Mouse (Mus musculus) layer of hippocampus, postnatal 25 days (tissue): ENCODE results near the gene Npepps. TPM values are rescaled to one million over a fixed set of nuclear protein-coding genes. Genes with fewer than 3 reads are reported as not detected.
A peak's percentile ranks its signal among the peaks of the same experiment; 100 is the strongest.

ENCODE experiments used
- DNase-seq, 2 experiments: peaks; one replicate each; pipeline ENCODE4 v3.0.0; 2022; ENCODE audit warnings: mixed read lengths in 2 of 2, low spot score in 1 of 2; ENCODE audit errors: extremely low spot score in 1 of 2
- total RNA-seq, 2 experiments: library from RNA; stranded (reverse); gene quantifications; 2 replicates each; pipeline ENCODE4 v1.2.3; 2021

The Npepps gene
- total RNA-seq, 2 experiments from 2014 or later: 130 to 144 TPM

- DNase-seq: no peak
These were observed 91.8 kb downstream of the Npepps start for GRCm38 (mm10) chr11:97188643-97188955.

- DNase-seq: peak; percentile 86 to 95
These were observed 92.4 kb downstream of the Npepps start, which contains the start of gene Kpnb1 for GRCm38 (mm10) chr11:97187764-97188642. Gene Kpnb1 (minus strand): TSS chr11:97187881.

GRCm38 (mm10) chr11:97186947-97187763 is 93.3 kb downstream of the Npepps start:
- peak; percentile 93 to 95 for DNase-seq

DNA sequence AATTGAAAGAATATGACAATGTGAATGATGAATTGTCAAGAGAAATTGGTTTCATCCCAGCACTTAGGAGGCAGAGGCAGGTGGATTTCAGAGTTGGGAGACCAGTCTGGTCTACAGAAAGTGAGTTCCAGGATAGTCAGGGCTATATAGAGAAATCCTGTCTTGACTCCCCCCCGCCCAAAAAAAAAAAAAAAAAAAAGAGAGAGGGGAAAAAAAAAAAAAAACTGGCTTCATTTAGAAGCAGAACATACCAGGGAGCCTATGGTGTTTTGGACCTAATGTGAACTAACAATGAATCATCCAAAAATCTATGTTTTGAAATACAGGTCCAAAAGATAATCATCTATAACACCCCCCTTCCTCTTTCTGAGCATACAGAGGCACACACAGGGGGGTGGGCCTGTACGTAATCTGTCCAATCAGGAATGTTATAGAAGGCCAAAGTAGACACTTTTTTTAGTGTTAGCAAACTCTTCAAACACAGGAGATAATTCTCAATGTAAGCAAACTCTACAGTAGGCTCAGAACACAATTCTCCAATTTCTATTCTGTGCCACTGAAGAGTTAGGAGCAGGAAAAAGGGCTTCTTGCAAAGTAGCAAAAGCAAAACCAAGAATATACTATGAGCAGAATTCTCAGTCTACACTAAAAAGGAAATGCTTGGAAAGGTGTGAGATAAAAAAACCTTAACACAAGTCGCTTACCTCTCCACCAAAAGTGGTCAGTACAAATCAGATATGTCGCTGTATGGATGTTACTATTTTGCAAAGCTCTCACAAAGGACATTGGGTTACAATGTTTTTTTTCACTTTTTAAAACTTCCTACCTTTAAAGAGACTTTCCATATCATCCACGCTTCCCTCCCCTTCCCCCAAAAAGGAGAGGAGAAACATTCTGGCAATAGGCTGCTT is 94.5 kb downstream of the Npepps start:
- no peak for DNase-seq

DNA sequence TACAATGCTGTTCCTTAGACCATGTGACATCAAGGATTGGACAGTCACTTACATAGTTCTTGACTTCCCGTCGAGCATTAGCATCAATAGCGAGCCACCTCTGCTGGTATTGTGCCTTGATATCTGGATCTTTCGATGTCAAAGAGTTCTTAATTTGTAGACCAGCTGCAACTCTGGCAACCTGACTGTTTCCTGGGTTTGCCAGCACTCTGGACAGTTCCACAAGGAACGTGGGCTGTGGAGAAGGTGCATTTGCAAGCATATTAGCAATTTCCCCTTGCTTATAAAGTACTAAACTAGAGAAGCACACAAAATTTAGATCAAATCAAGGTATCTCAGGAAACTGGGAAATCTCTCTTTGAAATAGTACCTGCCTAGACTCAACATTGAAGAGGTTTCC is 95.6 kb downstream of the Npepps start:
- DNase-seq: no peak

DNA sequence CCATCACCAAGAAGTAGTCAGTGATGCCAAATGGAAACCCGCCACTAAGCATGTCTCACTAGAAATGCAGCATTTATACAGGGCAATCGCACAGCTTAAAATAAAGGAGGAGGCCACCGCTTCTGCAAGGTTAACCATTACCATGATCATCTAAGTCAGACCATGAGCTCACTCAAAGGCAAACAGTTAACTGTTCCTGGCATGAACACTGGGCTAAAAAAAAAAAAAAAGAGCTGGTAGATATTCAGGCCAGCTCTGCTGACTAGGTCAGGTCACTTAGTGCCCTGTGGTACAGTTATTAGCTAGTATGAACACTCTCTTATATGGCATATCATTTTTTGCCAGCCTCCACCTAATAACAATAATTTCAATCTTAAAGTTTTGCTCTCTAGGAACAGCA is 98.0 kb downstream of the Npepps start:
- DNase-seq: no peak

- no peak for DNase-seq
These were observed 99.4 kb downstream of the Npepps start for GRCm38 (mm10) chr11:97181061-97181460.

GRCm38 (mm10) chr11:97178198-97178597 is 102.2 kb downstream of the Npepps start:
- no peak for DNase-seq

- peak in 1 of 2 experiments; percentile 42 for DNase-seq
These were observed 103.6 kb downstream of the Npepps start for GRCm38 (mm10) chr11:97176851-97177250.

- DNase-seq: peak in 1 of 2 experiments; percentile 43
These were observed 104.9 kb downstream of the Npepps start for GRCm38 (mm10) chr11:97175499-97175898.

GRCm38 (mm10) chr11:97160341-97160740 is 120.1 kb downstream of the Npepps start:
- DNase-seq: no peak

- DNase-seq: no peak
These were observed 123.4 kb downstream of the Npepps start for GRCm38 (mm10) chr11:97156999-97157398.

Other genes with a start within 250 kb of the Npepps start
- 1 to 10 TPM in 1 of 2 experiments, under 1 TPM in 1; 0.74 to 1.0 TPM for gene Lrrc46, start 239.2 kb downstream of the Npepps start, total RNA-seq
- 10 to 100 TPM; 76.3 to 83.6 TPM for gene Mrpl10, start 239.1 kb downstream of the Npepps start, total RNA-seq
- 10 to 100 TPM; 15.8 to 16.5 TPM for gene Osbpl7, start 230.0 kb downstream of the Npepps start, total RNA-seq
- gene Tbx21, start 165.3 kb downstream of the Npepps start, total RNA-seq: under 1 TPM in 1 of 2 experiments, not detected in 1; 0.10 TPM
- 10 to 100 TPM; 75.8 to 82.0 TPM for gene Tbkbp1, start 129.1 kb downstream of the Npepps start, total RNA-seq
- gene Kpnb1, start 92.8 kb downstream of the Npepps start, total RNA-seq: 100 to 1,000 TPM; 123 to 130 TPM
- 10 to 100 TPM; 24.1 to 31.3 TPM for gene Mrpl45, start 35.1 kb upstream of the Npepps start, total RNA-seq
- gene Gpr179, start 71.4 kb upstream of the Npepps start, total RNA-seq: under 1 TPM; 0.15 to 0.16 TPM
- 10 to 100 TPM; 79.6 to 80.0 TPM for gene Socs7, start 81.9 kb upstream of the Npepps start, total RNA-seq
- gene Arhgap23, start 134.9 kb upstream of the Npepps start, total RNA-seq: 10 to 100 TPM; 71.4 to 73.5 TPM
- gene 4933428G20Rik, start 219.7 kb upstream of the Npepps start, total RNA-seq: under 1 TPM in 1 of 2 experiments, not detected in 1; 0.20 TPM